Mouse (Mus musculus) frontal cortex, postnatal 25 days (tissue): ENCODE measurements at regions not wholly inside any gene's neighbourhood (a gene's known extent, or its start where the extent isn't known, plus 50 kb on each side); places are given as distances from the start of the nearest gene placed in this dataset.

Source experiments
- DNase-seq, 2 experiments: peaks; one replicate each; pipeline ENCODE4 v3.0.0; 2022; ENCODE audit warnings: low spot score in 2 of 2

DNA sequence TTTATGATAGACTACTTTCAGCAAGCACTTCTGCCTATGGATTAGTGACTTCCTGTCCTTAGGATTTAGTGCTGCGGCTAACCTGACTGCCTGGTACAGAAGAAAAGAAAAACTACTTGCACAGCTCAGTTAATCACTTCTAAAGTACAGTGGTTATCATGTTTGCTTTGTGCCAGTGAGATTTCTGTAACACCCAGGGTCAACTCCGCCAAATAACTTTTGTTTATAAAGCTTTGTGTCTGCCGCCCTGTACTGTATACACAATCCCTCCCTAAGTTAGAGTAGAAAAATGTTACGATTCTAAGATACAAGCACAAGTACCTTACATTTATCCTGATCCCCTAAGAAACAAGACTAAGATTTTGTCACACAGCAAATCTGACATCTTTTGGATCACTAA is 120.1 kb upstream of the Ift57 start:
- no peak for DNase-seq

DNA sequence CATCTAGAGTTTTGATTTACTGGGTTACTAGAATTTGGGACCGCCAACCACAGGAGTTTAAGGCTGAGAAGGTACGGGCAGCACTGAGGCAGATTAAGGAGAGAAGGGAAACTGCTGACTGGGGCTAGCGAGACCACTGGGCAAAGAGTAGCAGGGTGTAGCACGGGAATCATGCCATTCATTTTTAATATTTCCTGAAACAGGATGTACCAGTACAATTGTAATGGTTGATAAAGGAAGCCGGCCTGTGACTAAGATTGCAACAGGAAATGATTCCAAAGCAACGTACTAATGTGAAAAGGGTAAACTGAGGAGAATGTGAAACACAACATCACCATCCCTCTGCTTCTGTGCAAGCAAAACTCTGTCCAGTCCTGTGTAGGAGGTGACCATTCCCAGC is 118.3 kb upstream of the Ift57 start:
- DNase-seq = no peak

DNA sequence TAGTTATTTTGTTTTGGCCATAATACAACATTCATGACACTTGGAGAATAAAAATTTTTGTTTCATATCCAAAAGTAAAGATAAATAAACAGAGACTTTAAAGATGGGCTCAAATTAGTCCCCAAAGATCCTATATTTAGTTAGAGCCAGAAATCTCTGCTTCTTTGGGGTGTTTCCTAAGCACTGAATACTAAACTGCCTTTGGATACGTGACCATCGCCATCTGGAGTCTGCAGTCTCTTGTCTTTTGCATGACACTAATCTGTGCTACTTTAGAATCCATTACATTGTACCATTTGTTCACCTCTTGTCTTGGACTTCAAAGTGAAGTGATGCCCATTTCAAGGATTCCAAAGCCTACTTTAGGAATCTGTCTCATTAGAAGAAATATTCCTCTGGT is 92.5 kb upstream of the Ift57 start:
- DNase-seq = no peak

DNA sequence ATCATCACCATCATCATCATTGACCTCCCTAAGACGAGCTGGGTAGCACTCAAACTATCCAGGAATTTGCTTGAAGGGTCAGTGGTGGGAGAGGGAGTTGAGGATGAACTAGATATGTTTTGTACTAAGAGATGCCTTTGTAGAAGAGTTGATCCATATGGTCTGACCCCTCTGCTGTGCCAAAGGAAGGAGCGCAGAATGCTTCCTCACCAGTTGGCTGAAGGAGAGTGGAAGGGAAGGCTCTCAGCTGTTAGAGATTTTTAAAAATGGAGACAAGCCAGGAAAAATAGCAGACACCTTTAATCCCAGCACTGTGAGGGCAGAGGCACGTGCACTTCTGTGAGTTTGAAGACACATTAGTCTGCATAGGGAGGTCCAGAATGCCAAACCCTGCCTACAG is 84.2 kb upstream of the Ift57 start:
- DNase-seq = no peak

DNA sequence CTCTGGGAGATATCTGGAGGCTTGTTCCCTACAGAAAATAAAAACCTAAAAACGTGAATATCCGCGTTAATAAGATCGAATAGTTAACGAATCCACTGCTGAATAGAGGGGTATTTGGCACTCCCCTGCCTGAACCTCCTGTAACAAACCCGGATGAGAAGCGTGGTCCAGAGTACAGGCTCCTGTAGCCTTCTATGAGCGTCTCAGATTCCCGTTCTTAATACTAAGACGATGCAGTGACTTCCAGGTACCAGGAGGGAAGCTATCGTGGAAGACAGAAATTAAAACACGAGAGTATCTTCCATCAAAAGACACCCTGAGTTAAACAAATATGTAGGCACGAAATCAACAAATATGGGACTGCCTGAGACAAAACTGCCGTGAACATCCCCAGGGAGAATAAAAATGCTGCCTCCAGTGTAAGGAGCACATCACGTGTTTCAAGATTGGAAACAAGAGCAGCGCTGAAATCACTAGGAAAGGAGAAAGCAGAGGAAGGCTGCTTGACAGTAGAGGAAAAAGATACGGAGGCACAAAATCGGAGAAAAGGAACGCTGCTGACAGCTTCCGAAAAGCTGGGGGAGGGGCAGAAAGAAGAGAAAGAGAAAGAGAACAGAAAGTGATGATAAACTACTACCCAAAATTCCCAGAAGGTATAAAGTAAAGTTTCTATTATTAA is 83.6 kb upstream of the Ift57 start:
- DNase-seq = no peak

DNA sequence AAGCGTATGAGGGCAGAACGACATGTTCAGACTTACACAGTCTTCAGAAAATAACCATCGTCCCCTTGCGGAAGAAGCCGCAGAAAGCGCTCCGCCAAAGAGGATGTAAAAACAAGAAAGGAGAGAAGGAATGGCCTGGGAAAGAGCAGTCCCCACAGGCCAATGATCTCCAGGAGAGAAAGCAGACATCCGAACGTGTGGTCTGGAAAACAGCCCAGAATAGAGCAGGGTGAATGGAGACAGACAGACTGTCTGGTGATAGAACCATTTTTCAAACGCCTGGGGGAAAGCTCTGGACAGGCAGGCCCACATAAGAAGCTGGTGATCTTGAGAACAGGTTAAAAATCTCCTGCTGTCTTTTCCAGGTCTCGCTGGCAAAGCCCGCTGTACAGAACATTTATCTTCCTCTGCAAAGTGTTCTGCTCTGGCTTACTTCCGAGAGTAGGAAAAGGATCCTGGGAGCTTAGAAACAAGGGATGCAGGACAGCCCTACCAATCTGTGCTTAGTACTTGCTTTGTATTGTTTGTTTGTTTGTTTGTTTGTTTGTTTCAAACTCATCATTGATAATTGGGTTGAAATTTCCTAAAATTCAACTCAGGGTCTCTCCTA is 82.7 kb upstream of the Ift57 start:
- DNase-seq = no peak

DNA sequence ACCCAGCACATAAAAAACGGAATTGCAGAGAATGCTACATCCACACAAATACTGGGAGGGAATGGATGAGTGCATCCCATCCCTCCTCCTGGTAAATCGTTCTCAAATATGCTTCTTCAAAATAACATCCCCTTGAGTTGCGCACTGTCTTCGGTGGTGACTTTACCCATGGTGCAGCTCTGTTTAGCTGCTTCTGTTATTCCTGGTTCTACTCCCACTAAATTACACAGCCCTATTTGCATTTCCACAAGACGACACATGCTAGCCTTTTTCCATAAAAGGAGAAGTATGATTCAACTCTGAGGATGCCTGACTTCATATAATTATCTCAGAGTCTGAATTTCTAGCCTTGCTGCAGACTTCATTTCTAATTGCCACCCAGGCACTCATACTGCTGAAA is 65.5 kb upstream of the Ift57 start:
- no peak for DNase-seq

DNA sequence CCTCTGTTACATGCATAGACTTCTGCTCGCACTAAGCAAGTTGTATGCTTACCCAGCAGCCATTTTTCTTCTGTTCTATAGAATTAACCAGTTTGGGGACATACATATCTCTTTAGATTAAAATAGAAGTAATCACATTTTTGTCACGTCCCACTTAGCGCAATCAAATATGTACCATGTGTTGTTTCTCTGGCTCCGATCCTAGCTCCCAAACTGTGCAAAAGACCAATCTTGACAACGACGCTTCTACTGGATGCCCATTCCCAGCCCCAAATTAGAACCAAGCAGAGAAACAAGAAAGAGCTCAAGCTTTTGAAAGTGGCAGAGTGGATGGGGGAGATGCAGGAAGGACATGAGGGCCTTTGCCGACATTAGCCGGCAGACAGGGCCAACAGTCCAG is 63.5 kb upstream of the Ift57 start:
- DNase-seq = no peak

DNA sequence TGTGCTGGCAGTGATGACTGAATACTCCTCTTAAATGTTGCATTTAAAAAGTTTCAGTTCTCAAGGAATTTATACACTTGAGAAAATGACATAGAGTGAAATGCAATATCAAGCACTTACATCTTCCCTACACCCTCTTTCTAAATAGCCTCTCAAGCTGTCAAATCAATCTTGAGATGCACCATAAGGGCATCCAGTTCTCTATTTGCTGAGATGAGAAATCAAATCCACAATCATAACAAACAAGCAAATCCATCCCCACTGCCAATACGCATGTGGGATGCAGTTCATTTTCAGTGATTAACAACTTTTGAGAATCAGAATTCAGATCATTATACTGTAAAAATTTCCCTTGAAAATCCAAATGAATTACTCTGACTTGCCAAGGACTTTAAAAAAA is 62.6 kb upstream of the Ift57 start:
- DNase-seq = no peak

DNA sequence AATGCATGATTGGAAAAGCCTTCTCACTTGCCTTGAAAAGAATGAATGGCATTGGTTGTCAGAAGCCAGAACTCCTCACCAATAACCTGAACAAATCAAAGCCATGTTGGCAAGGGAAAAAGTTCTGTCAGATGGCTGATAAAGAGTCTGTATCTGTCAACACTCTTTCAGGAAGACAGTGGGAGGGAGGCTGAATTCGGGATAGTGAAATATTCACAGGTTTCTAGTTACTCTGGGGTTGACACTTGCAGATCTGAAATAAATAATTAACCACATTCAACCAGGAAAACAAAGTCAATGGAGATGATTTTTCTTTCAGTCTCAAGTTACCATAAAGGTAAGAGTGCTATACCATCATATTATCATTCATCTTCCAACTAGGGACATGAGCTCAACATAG is 56.3 kb upstream of the Ift57 start:
- DNase-seq = no peak

DNA sequence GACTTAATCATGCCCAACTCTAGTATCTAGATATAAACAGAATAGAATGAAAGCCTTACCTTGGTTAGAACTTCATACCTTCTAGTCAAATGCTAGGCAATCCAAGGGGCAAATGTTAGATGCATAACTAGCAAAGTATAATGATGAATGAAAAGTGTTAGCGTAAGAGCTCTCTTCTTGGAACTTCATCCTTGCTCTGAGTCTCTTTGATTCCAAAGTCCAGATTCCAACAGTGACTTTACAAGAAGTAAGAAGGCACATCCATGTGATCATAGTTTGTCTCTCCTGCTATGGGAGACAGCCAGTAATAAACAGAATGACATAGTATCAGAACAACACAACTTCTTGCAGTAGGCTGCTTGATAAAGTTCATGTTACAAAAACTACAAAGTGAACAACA is 54.6 kb upstream of the Ift57 start:
- DNase-seq = no peak

DNA sequence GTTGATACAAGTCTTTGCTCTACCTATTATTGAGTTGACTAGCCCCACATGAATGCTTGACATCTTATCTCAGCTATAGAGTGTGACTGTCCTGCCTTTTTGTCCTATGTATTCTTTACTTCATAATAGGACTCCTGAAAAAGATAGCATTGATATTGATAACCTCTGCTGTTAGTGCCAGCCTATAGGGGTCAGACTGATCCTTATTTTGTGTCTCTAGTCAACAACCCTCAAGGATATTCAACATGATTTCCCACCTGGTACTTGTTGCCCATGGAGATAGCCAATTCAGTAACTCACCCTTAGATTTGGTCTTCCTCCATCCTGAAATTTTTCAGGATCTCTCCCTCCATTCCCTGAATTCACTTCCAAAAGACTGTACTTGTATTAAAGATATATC is 52.6 kb upstream of the Ift57 start:
- no peak for DNase-seq
